Comparison of ENCODE assay signal across 9 mouse cellular contexts in genomic region chr2:72318421-72318820, GRCm38 (mm10). TPM values are rescaled to one million over a fixed set of nuclear protein-coding genes. Genes with fewer than 3 reads are reported as not detected.
DNase-seq lines count a peak whose midpoint lies in the region; ATAC-seq and TF ChIP-seq lines count a peak whose summit lies in the region.
"Had no signal": no experiment of that assay in that cellular context is flagged by ENCODE, and none has a peak within 500 bp of the region (broad histone marks: within the 10 kb centered on the region; RNA-seq: fewer than 3 reads in every experiment).

No protein-coding gene starts in this region.

- no peak for TF ChIP-seq EP300 in heart, adult 2 months (IDR thresholded peaks at IDR 0.05; ENCODE audit: insufficient read depth, low read depth, low read length)
- no peak for TF ChIP-seq EP300 in stomach, postnatal 0 days (optimal IDR thresholded peaks at IDR 0.05)

- H3K36me3 ChIP-seq in heart, adult 2 months (ENCODE audit: control insufficient read depth, insufficient read depth, low read length): peaks cover 21% of the 10 kb centered on the region
- H3K36me3 ChIP-seq in midbrain, embryonic 11.5 days (ENCODE audit: control insufficient read depth, insufficient read depth, low read length): no peaks in the 10 kb centered on the region
- H3K36me3 ChIP-seq in midbrain, embryonic 10.5 days: no peaks in the 10 kb centered on the region
- no peaks in the 10 kb centered on the region for H3K36me3 ChIP-seq in limb, embryonic 13.5 days
- H3K36me3 ChIP-seq in stomach, postnatal 0 days (ENCODE audit: control insufficient read depth, insufficient read depth, low read length): no peaks in the 10 kb centered on the region

- H3K27me3 ChIP-seq in heart, adult 2 months (ENCODE audit: control insufficient read depth, insufficient read depth, low read length): no peaks in the 10 kb centered on the region
- H3K27me3 ChIP-seq in midbrain, embryonic 11.5 days (ENCODE audit: control insufficient read depth, insufficient read depth, low read length): no peaks in the 10 kb centered on the region
- H3K27me3 ChIP-seq in midbrain, embryonic 10.5 days (ENCODE audit: low read depth, poor library complexity, severe bottlenecking): no peaks in the 10 kb centered on the region
- no peaks in the 10 kb centered on the region for H3K27me3 ChIP-seq in limb, embryonic 13.5 days
- no peaks in the 10 kb centered on the region for H3K27me3 ChIP-seq in stomach, postnatal 0 days (ENCODE audit: control insufficient read depth, insufficient read depth, low read length)

- WGBS in heart, adult 2 months: 34% methylated on average over 4 of the region's 4 CpGs
- 78% methylated on average over 4 of the region's 4 CpGs for WGBS in midbrain, embryonic 11.5 days
- 77% methylated on average over 4 of the region's 4 CpGs for WGBS in midbrain, embryonic 10.5 days
- 31% methylated on average over 4 of the region's 4 CpGs for WGBS in limb, embryonic 13.5 days
- WGBS in stomach, postnatal 0 days: 32% methylated on average over 4 of the region's 4 CpGs

- H3K4me2 ChIP-seq in midbrain, embryonic 11.5 days: no peak overlapping the region
- no peak overlapping the region for H3K4me2 ChIP-seq in limb, embryonic 13.5 days (replicated peaks)
- H3K4me2 ChIP-seq in stomach, postnatal 0 days (replicated peaks; ENCODE audit: low read depth): peak overlapping the region; percentile 20; the same call in 1 of the 2 replicates

- peak in 1 of 2 experiments; percentile 19 for DNase-seq in heart, adult 2 months
- DNase-seq in heart, postnatal 25 days (ENCODE audit: low spot score): no peak
- DNase-seq in midbrain, embryonic 11.5 days (ENCODE audit: low spot score, missing footprints): peak; percentile 69
- DNase-seq in midbrain, embryonic 10.5 days (ENCODE audit: low spot score): no peak
- no peak for DNase-seq in stomach, postnatal 0 days (ENCODE audit: low spot score)
- no peak for DNase-seq in embryo, embryonic 11 days
- no peak for DNase-seq in layer of hippocampus, postnatal 36 days
- DNase-seq: cerebellum, adult 8-10 months had no signal

- no peak overlapping the region for H3K4me3 ChIP-seq in heart, adult 2 months
- H3K4me3 ChIP-seq in midbrain, embryonic 11.5 days (ENCODE audit: low read depth, low read length): no peak overlapping the region
- no peak overlapping the region for H3K4me3 ChIP-seq in midbrain, embryonic 10.5 days
- no peak overlapping the region for H3K4me3 ChIP-seq in limb, embryonic 13.5 days
- H3K4me3 ChIP-seq in stomach, postnatal 0 days (ENCODE audit: low read depth, low read length): no peak overlapping the region

- H3K4me1 ChIP-seq in heart, adult 2 months (ENCODE audit: control insufficient read depth, insufficient read depth, low read length): peaks cover 20% of the 10 kb centered on the region
- H3K4me1 ChIP-seq in midbrain, embryonic 11.5 days (ENCODE audit: control insufficient read depth, insufficient read depth, low read length): peaks cover 3% of the 10 kb centered on the region; the same call in 1 of the 2 replicates
- peaks cover 20% of the 10 kb centered on the region for H3K4me1 ChIP-seq in midbrain, embryonic 10.5 days
- H3K4me1 ChIP-seq in limb, embryonic 13.5 days: peaks cover 16% of the 10 kb centered on the region
- H3K4me1 ChIP-seq in stomach, postnatal 0 days (replicated peaks; ENCODE audit: control insufficient read depth, insufficient read depth): 0 out of 2 replicates have a peak, but pooled peaks cover 2% of the 10 kb centered on the region

- H3K9ac ChIP-seq in heart, adult 2 months (ENCODE audit: low read depth, low read length): peak overlapping the region; percentile 45; the same call in 1 of the 2 replicates
- H3K9ac ChIP-seq in midbrain, embryonic 11.5 days (ENCODE audit: low read length): no peak overlapping the region
- H3K9ac ChIP-seq in limb, embryonic 13.5 days: no peak overlapping the region
- no peak overlapping the region for H3K9ac ChIP-seq in stomach, postnatal 0 days (ENCODE audit: low read length)

- H3K27ac ChIP-seq in heart, adult 2 months: peak overlapping the region; percentile 20
- no peak overlapping the region for H3K27ac ChIP-seq in midbrain, embryonic 11.5 days (ENCODE audit: low read depth, low read length)
- H3K27ac ChIP-seq in midbrain, embryonic 10.5 days (replicated peaks): no peak overlapping the region
- H3K27ac ChIP-seq in limb, embryonic 13.5 days: peak overlapping the region; percentile 63; the same call in 1 of the 2 replicates
- H3K27ac ChIP-seq in stomach, postnatal 0 days (replicated peaks): peak overlapping the region; percentile 80

- H3K79me2 ChIP-seq in heart, adult 2 months (replicated peaks; ENCODE audit: control insufficient read depth, insufficient read depth, low read length): peaks cover 2% of the 10 kb centered on the region; the same call in 1 of the 2 replicates

- 0 out of 2 replicates have a peak, but pooled peaks have one; percentile 8 for TF ChIP-seq POLR2A in heart, adult 2 months (IDR thresholded peaks at IDR 0.05; ENCODE audit: insufficient read depth, low read depth, low read length)

- intact Hi-C loops in heart, adult 2 months (cut with DNase I): no loop called here
- intact Hi-C loops in heart, postnatal 25 days (cut with DNase I): no loop called here

- no peak for ATAC-seq in midbrain, embryonic 11.5 days (ENCODE audit: low FRiP score)
- peak; percentile 78 for ATAC-seq in limb, embryonic 13.5 days (ENCODE audit: low FRiP score, low read depth)
- peak; percentile 77; the same call in 1 of the 2 replicates for ATAC-seq in stomach, postnatal 0 days (ENCODE audit: low FRiP score, low TSS enrichment)

- H3K9me3 ChIP-seq in midbrain, embryonic 11.5 days (ENCODE audit: control insufficient read depth, low read length): no peaks in the 10 kb centered on the region
- no peaks in the 10 kb centered on the region for H3K9me3 ChIP-seq in midbrain, embryonic 10.5 days (replicated peaks)
- H3K9me3 ChIP-seq in limb, embryonic 13.5 days: no peaks in the 10 kb centered on the region
- H3K9me3 ChIP-seq in stomach, postnatal 0 days (ENCODE audit: control insufficient read depth, low read length): no peaks in the 10 kb centered on the region

- TF ChIP-seq CTCF in heart, adult 2 months (IDR thresholded peaks at IDR 0.05): no peak
- TF ChIP-seq CTCF in stomach, postnatal 0 days (IDR thresholded peaks at IDR 0.05; ENCODE audit: low read depth): no peak

RNA-seq across cellular contexts. Expression of gene Map3k20, which starts 33.0 kb away (rescaled TPM):
- 100 to 1,000 TPM; 275 to 303 TPM for total RNA-seq in heart, adult 2 months (2021)
- 75.1 and 124 TPM in 2 replicates for polyA plus RNA-seq in heart, adult 2 months (2012; rRNA removed)
- total RNA-seq in heart, postnatal 25 days (2021): 100 to 1,000 TPM; 271 to 291 TPM
- polyA plus RNA-seq in midbrain, embryonic 11.5 days (2014; fragmentation: Nextera tagmentation; extraction: Ambion mirVana): 7.5 and 8.3 TPM in 2 replicates
- 7.4 and 8.2 TPM in 2 replicates for polyA plus RNA-seq in midbrain, embryonic 10.5 days (2016; fragmentation: Nextera tagmentation; extraction: Ambion mirVana)
- polyA plus RNA-seq in limb, embryonic 13.5 days (2015; fragmentation: Nextera tagmentation; extraction: Ambion mirVana): 11.8 and 15.5 TPM in 2 replicates
- 15.9 and 17.0 TPM in 2 replicates for polyA plus RNA-seq in stomach, postnatal 0 days (2015; fragmentation: Nextera tagmentation; extraction: Ambion mirVana)
- total RNA-seq in layer of hippocampus, postnatal 36 days (2021): 10 to 100 TPM; 10.7 to 11.5 TPM

Comparison
In these comparisons a context has a peak if more than half of its experiments do, and no peak if none do; other contexts are left out.
1. H3K27ac ChIP-seq: peak in heart, adult 2 months (single experiment), limb, embryonic 13.5 days (single experiment) and stomach, postnatal 0 days (single experiment); none in midbrain, embryonic 11.5 days (single experiment) and midbrain, embryonic 10.5 days (single experiment).